Mouse (Mus musculus): ENCODE measurements around the gene Palld. TPM values are rescaled to one million over a fixed set of nuclear protein-coding genes. Genes with fewer than 3 reads are reported as not detected.

Gene Palld
- polyA plus RNA-seq, 1 experiment from 2014 or later, result 5.5 TPM

DNA sequence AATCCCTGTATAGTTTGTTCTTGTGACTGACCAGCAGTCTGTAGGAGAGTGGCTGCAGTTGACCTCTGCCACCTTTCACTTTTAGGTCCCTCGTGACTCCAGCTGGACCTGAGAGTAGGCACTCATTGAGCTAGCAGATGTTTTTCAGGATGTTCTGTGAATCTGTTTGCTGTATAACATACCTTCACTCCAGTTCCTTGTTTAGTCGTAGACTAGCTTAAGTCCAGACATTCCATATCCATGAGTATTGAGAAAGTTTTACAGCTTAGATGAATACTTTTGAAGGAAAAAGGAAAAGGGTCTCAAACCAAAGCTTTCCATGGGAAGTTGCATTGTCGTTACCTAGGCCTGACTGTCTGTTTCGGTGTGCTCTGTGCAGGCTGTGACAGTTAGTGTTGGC, 405.4 kb downstream of the Palld start:
- Histone ChIP-seq H3K4me3 (replicated peaks) (no peak overlapping the region), H3K9ac (no peak overlapping the region), H3K27ac (replicated peaks) (no peak overlapping the region), H3K36me3 (replicated peaks) (peaks cover 8% of the 10 kb centered on the region; the same call in 1 of the 2 replicates), H3K27me3 (no peaks in the 10 kb centered on the region), H3K4me1 (replicated peaks) (no peaks in the 10 kb centered on the region), H3K9me3 (replicated peaks) (no peaks in the 10 kb centered on the region), H3K4me2 (no peak overlapping the region)
- WGBS (ENCODE audit: insufficient replicate concordance), result 71% methylated on average over 4 of the region's 4 CpGs
- ATAC-seq (ENCODE audit: insufficient read depth), result no peak

DNA sequence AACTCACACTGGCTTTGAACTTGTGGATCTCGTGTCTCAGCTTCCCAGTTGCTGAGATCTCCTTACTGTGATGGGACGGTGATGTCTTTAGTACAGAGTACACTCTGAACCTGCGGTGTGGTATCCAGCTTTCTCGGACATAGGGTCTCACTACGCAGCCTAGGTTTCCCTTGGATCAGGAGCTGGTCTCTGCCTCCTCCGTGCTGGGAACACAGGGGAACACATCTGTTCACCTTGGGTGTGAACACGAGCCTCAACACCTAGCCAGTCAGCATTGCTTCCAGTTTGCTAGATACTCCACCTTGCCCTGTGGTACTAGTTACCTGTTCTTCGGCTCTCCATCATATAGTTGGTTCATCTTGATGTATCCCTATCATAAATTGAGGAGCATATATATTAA, 413.9 kb downstream of the Palld start:
- WGBS (ENCODE audit: insufficient replicate concordance), result 79% methylated on average over 8 of the region's 8 CpGs
- no peak overlapping the region for H3K27ac ChIP-seq (replicated peaks)
- H3K36me3 ChIP-seq (replicated peaks), result peaks cover 9% of the 10 kb centered on the region; the same call in 1 of the 2 replicates
- peaks cover 13% of the 10 kb centered on the region for H3K4me1 ChIP-seq (replicated peaks)
- H3K4me3 ChIP-seq (replicated peaks), result peak overlapping the region; percentile 77
- ATAC-seq (ENCODE audit: insufficient read depth), result no peak
- peak overlapping the region; percentile 82 for H3K4me2 ChIP-seq
- H3K9me3 ChIP-seq (replicated peaks), result no peaks in the 10 kb centered on the region
- no peak overlapping the region for H3K9ac ChIP-seq
- no peaks in the 10 kb centered on the region for H3K27me3 ChIP-seq

DNA sequence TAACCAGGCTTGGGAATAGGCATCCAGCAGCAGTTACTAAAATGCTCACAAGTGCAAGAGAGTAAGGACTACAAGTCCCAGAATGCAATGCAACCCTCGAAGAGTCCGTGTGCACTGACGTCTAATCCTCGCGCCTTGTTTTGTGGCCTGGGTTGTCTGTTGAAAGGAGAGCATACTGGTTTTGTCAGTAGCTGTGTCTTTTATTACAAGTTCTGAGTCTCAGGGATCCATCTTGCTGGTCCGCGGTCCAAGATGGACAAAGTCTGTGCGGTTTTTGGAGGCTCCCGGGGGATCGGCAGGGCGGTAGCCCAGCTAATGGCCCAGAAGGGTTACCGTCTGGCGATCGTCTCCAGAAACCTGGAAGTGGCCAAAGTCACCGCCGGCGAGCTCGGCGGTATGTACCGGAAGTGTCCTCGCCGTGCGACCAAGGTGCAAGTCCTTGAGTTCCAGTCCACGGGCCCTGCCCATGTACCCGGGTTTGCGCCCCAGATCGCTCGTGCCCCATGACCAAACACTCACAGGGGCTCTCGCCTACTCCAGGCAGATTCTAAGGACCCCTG, 414.8 kb downstream of the Palld start, which contains the start of gene Cbr4:
Gene Cbr4 (plus strand): TSS at position 138 of the 560 bp plus-strand sequence.
- peak within 1 kb of the TSS; percentile 82 for H3K4me2 ChIP-seq
- no peaks in the 10 kb centered on the region for H3K27me3 ChIP-seq
- WGBS (ENCODE audit: insufficient replicate concordance), result 3% methylated on average over 29 of the region's 29 CpGs
- H3K27ac ChIP-seq (replicated peaks), result peak within 1 kb of the TSS; percentile 85
- H3K4me1 ChIP-seq (replicated peaks), result peaks cover 13% of the 10 kb centered on the region
- peak within 1 kb of the TSS; percentile 77 for H3K4me3 ChIP-seq (replicated peaks)
- H3K36me3 ChIP-seq (replicated peaks), result peaks cover 9% of the 10 kb centered on the region; the same call in 1 of the 2 replicates
- peak; percentile 90 for ATAC-seq (ENCODE audit: insufficient read depth)
- peak within 1 kb of the TSS; percentile 75 for H3K9ac ChIP-seq
- H3K9me3 ChIP-seq (replicated peaks), result no peaks in the 10 kb centered on the region

DNA sequence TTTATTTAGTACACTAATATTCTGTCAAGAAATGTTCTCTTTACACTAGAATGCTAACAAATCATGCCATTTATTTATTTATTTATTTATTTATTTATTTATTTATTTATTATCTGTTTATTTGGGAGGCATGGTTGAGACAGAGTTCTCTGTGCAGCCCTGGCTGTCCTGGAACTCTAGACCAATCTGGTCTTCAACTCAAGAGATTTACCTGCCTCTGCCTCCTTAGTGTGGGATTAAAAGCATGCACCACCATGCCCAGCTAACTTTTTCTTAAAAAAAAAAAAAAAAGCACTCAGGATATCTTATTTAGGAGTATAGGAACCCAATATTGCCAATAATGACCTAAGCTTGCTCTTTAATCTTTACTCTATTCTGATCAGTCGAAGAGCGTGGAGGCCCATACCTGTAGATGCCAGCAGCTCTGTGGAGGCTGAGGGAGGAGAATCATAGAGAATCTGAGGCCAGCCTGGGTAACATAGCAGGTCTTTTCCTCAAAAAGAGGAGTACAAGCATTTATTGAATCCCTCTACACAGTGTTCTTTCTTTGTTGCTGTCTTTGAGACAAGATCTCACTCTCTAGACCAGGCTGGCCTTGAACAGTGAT, 415.5 kb downstream of the Palld start:
- peak overlapping the region; percentile 82; the same call in 1 of the 2 replicates for H3K4me2 ChIP-seq
- H3K27me3 ChIP-seq, result no peaks in the 10 kb centered on the region
- 77% methylated on average over 2 of the region's 2 CpGs for WGBS (ENCODE audit: insufficient replicate concordance)
- H3K36me3 ChIP-seq (replicated peaks), result peaks cover 6% of the 10 kb centered on the region; the same call in 1 of the 2 replicates
- H3K4me3 ChIP-seq (replicated peaks), result peak overlapping the region; percentile 77
- H3K4me1 ChIP-seq (replicated peaks), result peaks cover 13% of the 10 kb centered on the region
- H3K27ac ChIP-seq (replicated peaks), result no peak overlapping the region
- no peaks in the 10 kb centered on the region for H3K9me3 ChIP-seq (replicated peaks)
- ATAC-seq (ENCODE audit: insufficient read depth), result no peak
- no peak overlapping the region for H3K9ac ChIP-seq

DNA sequence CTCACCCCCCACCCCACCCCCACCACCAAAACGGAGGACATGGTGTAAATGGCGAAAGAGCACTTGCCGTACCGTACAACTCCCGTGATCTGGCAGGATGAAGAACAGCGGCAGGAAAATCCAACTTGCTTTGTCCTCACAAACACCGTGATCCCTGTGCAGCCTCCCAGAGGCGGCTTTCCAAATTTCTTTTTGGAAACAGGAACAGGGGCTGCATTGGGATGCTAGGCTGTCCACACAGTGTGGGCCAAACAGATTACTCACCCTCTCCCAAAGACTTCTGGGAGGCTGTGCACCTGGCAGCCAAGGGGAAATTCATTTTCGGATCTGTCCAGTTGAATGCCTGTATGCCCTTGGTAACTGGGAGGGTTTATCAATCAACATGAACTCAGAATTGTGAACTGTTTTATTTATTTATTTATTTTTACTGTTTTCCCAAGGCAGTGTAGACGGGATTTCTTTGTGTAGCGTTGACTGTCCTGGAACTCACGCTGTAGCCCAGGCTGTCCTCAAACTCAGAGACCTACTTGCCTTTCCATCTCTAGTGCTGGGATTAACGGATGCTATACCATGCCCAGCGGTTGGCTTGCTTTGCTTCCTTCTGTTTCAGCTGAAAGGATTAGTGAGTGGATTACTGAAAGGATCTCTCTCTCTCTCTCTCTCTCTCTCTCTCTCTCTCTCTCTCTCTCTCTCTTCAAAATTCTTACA, 422.1 kb downstream of the Palld start:
- ATAC-seq (ENCODE audit: insufficient read depth), result no peak
- WGBS (ENCODE audit: insufficient replicate concordance), result 71% methylated on average over 14 of the region's 14 CpGs
- H3K27me3 ChIP-seq, result no peaks in the 10 kb centered on the region

DNA sequence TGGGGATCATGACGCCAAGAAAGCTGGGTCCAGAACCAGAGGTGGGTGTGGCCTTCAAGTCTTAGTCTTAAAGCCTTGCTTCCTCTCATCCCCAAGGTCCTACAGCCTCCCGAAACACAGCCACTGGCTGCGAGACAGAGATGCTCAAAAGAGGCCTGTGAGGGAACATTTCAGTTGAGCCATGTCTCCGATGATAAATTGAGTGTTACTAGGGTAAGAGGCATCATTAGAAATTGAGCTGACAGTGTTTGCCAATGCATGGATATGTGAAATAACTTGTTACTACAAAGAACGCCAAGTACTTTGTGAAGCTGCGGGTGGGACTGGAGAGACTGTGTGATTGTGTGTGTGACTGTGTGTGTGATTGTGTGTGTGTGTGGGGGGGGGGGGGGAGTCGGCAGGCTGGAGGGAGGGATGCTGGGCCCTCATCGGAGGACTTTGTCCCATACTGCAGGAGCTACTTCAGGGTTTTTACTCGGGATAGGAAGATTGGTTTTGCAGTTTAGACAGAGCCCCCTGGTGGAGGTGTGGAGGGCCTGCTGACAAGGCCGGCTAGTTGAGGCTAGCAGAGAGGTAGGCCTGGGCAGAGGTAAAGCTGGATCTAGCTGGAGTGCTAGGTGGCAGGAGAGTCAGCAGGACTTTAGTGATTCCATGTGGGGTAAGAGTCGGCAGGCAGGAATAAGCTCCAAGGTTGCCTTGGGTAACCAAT, 422.8 kb downstream of the Palld start:
- no peak for ATAC-seq (ENCODE audit: insufficient read depth)
- H3K9ac ChIP-seq, result no peak overlapping the region
- no peak overlapping the region for H3K4me2 ChIP-seq
- 49% methylated on average over 11 of the region's 11 CpGs for WGBS (ENCODE audit: insufficient replicate concordance)
- no peak overlapping the region for H3K4me3 ChIP-seq (replicated peaks)
- no peaks in the 10 kb centered on the region for H3K27me3 ChIP-seq
- H3K4me1 ChIP-seq (replicated peaks), result no peaks in the 10 kb centered on the region
- no peak overlapping the region for H3K27ac ChIP-seq (replicated peaks)
- no peaks in the 10 kb centered on the region for H3K9me3 ChIP-seq (replicated peaks)
- H3K36me3 ChIP-seq (replicated peaks), result no peaks in the 10 kb centered on the region

More for the DNA sequence above, 422.1 kb downstream of the Palld start:
- Histone ChIP-seq H3K4me3 (replicated peaks) (no peak overlapping the region), H3K36me3 (replicated peaks) (no peaks in the 10 kb centered on the region), H3K27ac (replicated peaks) (no peak overlapping the region), H3K4me1 (replicated peaks) (no peaks in the 10 kb centered on the region), H3K4me2 (no peak overlapping the region), H3K9ac (no peak overlapping the region), H3K9me3 (replicated peaks) (no peaks in the 10 kb centered on the region)

DNA sequence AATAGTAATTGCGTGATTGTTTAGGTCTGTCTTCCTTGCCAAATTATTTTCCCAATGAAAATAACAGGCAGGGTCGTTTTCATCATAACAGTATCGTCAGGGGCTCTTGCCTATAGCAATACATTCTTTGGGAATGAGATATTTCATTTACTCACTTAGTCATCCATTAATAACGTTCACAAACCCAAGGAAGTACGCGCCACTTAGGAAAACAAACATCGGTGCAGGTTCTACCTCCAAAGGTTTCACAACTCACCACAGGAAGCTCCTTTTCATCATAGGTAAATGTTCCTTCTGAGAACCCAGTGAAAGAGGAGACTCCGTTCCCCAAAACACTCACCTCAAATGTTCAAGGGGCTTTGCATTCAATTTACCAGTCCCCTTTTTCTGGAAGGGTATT, 423.7 kb downstream of the Palld start:
- WGBS (ENCODE audit: insufficient replicate concordance), result 67% methylated on average over 8 of the region's 8 CpGs
- no peaks in the 10 kb centered on the region for H3K9me3 ChIP-seq (replicated peaks)
- no peak overlapping the region for H3K4me3 ChIP-seq (replicated peaks)

DNA sequence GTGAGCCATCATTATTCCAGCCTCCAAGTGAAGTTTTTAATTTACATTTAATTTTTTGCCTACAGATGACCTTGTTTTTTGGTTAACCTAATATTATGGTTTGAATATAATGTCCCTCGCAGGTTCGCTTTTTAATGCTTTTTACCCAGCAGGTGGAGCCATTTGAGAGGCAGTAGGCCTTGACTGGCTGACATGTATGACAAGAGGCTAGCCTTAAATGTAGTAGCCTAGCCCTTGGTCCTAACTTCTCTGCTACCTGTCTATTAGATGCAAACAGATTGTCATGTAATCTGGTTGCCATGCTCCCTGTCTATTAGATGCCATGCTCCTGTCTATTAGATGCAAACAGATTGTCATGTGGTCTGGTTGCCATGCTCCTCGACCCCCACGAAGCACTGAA, 424.3 kb downstream of the Palld start:
- Histone ChIP-seq H3K27ac (replicated peaks) (no peak overlapping the region), H3K9me3 (replicated peaks) (no peaks in the 10 kb centered on the region), H3K4me3 (replicated peaks) (no peak overlapping the region), H3K36me3 (replicated peaks) (no peaks in the 10 kb centered on the region), H3K4me2 (no peak overlapping the region), H3K9ac (no peak overlapping the region), H3K4me1 (replicated peaks) (no peaks in the 10 kb centered on the region), H3K27me3 (no peaks in the 10 kb centered on the region)
- 73% methylated on average over 4 of the region's 4 CpGs for WGBS (ENCODE audit: insufficient replicate concordance)
- ATAC-seq (ENCODE audit: insufficient read depth), result no peak

More for the DNA sequence above, 423.7 kb downstream of the Palld start:
- Histone ChIP-seq H3K4me1 (replicated peaks) (no peaks in the 10 kb centered on the region), H3K27ac (replicated peaks) (no peak overlapping the region), H3K27me3 (no peaks in the 10 kb centered on the region), H3K4me2 (no peak overlapping the region), H3K9ac (no peak overlapping the region), H3K36me3 (replicated peaks) (no peaks in the 10 kb centered on the region)
- ATAC-seq (ENCODE audit: insufficient read depth), result no peak

DNA sequence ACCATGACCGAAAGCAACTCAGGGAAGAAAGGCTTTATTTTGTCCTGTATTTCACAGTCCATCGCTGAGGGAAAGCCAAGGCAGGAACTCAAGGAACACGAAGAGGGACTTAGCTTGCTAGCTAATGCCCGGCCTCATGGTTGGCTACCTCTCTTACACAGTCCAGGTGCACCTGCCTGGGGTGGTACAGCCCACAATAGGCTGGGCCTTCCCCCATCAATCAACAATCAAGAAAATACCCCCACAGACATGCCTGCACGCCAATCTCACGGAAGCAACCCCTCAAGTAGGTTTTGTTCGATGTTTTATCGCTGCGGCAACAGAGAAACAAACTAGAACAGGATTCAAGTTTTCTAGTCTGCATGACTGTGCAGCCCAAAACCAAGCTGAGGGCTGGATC, 426.3 kb downstream of the Palld start:
- H3K4me2 ChIP-seq, result no peak overlapping the region
- no peaks in the 10 kb centered on the region for H3K9me3 ChIP-seq (replicated peaks)
- no peak overlapping the region for H3K4me3 ChIP-seq (replicated peaks)
- H3K36me3 ChIP-seq (replicated peaks), result no peaks in the 10 kb centered on the region
- H3K9ac ChIP-seq, result no peak overlapping the region
- H3K27ac ChIP-seq (replicated peaks), result no peak overlapping the region
- no peaks in the 10 kb centered on the region for H3K4me1 ChIP-seq (replicated peaks)
- H3K27me3 ChIP-seq, result no peaks in the 10 kb centered on the region
- no peak for ATAC-seq (ENCODE audit: insufficient read depth)
- WGBS (ENCODE audit: insufficient replicate concordance), result 74% methylated on average over 9 of the region's 9 CpGs

DNA sequence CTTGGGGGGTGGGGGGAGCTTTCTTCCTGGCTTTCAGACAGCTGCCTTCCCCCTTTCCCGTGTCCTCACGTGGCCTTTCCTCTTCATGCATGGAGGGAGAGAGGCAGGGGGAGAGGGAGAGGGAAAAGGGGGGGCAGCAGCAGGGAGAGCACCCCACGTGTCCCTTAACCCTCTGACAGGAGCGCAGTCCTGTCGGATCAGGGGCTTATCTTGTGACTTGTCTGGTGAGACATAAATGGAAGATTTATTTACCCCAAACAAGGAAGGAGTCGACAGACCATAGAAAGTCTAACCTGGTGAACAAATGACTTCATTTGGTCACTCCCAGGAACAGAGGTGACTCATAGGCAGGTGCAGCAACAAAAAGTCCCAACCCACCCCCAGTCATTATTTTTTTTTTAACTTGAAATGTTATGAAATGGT, 427.2 kb downstream of the Palld start:
- Histone ChIP-seq H3K9ac (no peak overlapping the region), H3K27ac (replicated peaks) (no peak overlapping the region), H3K36me3 (replicated peaks) (no peaks in the 10 kb centered on the region), H3K4me1 (replicated peaks) (no peaks in the 10 kb centered on the region), H3K4me2 (no peak overlapping the region), H3K4me3 (replicated peaks) (no peak overlapping the region), H3K9me3 (replicated peaks) (no peaks in the 10 kb centered on the region), H3K27me3 (no peaks in the 10 kb centered on the region)
- 50% methylated on average over 6 of the region's 6 CpGs for WGBS (ENCODE audit: insufficient replicate concordance)
- no peak for ATAC-seq (ENCODE audit: insufficient read depth)

DNA sequence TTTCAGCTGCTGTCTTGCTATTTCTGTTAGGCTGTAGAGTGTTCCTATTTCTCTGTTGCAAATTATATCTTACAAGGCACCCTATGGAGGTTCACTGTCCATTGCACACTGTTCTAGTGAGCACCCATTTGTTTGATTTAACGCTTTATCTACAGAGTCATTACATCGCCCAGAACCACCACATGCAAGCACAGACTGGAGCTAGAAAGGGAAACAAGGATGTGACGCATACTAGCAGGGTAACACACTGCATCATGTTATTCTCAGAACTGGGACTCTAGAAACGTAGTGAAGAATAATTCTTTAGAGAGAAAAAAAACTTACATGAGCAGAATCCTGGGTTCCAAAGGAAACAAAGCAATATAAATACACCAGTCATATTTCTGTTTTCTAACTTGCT, 432.3 kb downstream of the Palld start:
- H3K9me3 ChIP-seq (replicated peaks), result no peaks in the 10 kb centered on the region
- H3K27ac ChIP-seq (replicated peaks), result no peak overlapping the region
- no peaks in the 10 kb centered on the region for H3K36me3 ChIP-seq (replicated peaks)
- no peaks in the 10 kb centered on the region for H3K4me1 ChIP-seq (replicated peaks)
- WGBS (ENCODE audit: insufficient replicate concordance), result 62% methylated on average over 4 of the region's 4 CpGs
- H3K27me3 ChIP-seq, result no peaks in the 10 kb centered on the region
- H3K4me2 ChIP-seq, result no peak overlapping the region
- no peak overlapping the region for H3K4me3 ChIP-seq (replicated peaks)
- ATAC-seq (ENCODE audit: insufficient read depth), result no peak
- no peak overlapping the region for H3K9ac ChIP-seq

Measured in liver, embryonic 15.5 days (tissue).